Mouse (Mus musculus) left cerebral cortex, postnatal 4 days (tissue): ENCODE data around the gene Dusp11. TPM values are rescaled to one million over a fixed set of nuclear protein-coding genes. Genes with fewer than 3 reads are reported as not detected.

Source experiments
- DNase-seq: peaks from one replicate; pipeline ENCODE4 v3.0.0-alpha.2; 2022
- intact Hi-C: fragments of 180-260 bp; cut with DNase I; formaldehyde crosslinking; loops from one replicate; pipeline ENCODE4 v1.15.1; 2025
- total RNA-seq, 2 experiments: library from RNA; stranded (reverse); gene quantifications; 2 replicates each; pipeline ENCODE4 v1.2.3; 2021

Gene Dusp11
- total RNA-seq, 2 experiments from 2014 or later = 98.3 to 114 TPM

GRCm38 (mm10) chr6:85898596-85899475 is 62.6 kb downstream of the Dusp11 start:
- DNase-seq = peak; percentile 5
- intact Hi-C loops = loop anchor here (10.0 kb wide), 1 partner anchor 64 kb away; the partner anchor contains the start of gene Nat8

GRCm38 (mm10) chr6:85895061-85895648 is 66.3 kb downstream of the Dusp11 start:
- peak; percentile 10 for DNase-seq
- intact Hi-C loops = loop anchor here (10.0 kb wide), 1 partner anchor 60 kb away; the partner anchor contains the start of gene Nat8

Other genes starting within 250 kb of the Dusp11 start
- under 1 TPM in 1 of 2 experiments, not detected in 1; 0.46 TPM for gene Nat8f7, start 248.5 kb downstream of the Dusp11 start, total RNA-seq
- gene Nat8f3, start 195.9 kb downstream of the Dusp11 start, total RNA-seq = under 1 TPM in 1 of 2 experiments, not detected in 1; 0.38 TPM
- gene Nat8f6, start 140.7 kb downstream of the Dusp11 start, total RNA-seq = under 1 TPM in 1 of 2 experiments, not detected in 1; 0.40 TPM
- under 1 TPM; 0.40 to 0.60 TPM for gene Nat8f5, start 140.7 kb downstream of the Dusp11 start, total RNA-seq
- gene Nat8, start 129.6 kb downstream of the Dusp11 start, total RNA-seq = under 1 TPM; 0.36 to 0.52 TPM
- gene Nat8f2, start 92.5 kb downstream of the Dusp11 start, total RNA-seq = under 1 TPM; 0.56 to 0.76 TPM
- 1 to 10 TPM; 3.6 to 4.7 TPM for gene Nat8f4, start 56.8 kb downstream of the Dusp11 start, total RNA-seq
- gene Tprkb, start 49.8 kb downstream of the Dusp11 start, total RNA-seq = 10 to 100 TPM; 44.3 to 49.1 TPM
- gene Nat8f1, start 46.0 kb downstream of the Dusp11 start, total RNA-seq = 1 to 10 TPM; 5.6 to 7.3 TPM
- gene Figla, start 54.5 kb upstream of the Dusp11 start, total RNA-seq = not detected
- gene Add2, start 67.0 kb upstream of the Dusp11 start, total RNA-seq = 100 to 1,000 TPM; 256 to 274 TPM
- 10 to 100 TPM; 28.6 TPM for gene Tgfa, start 233.6 kb upstream of the Dusp11 start, total RNA-seq